Mouse (Mus musculus) spleen, adult 2 months (tissue): ENCODE results near the gene Ip6k3.

Experiments used
- CTCF ChIP-seq: fragments of 200-500 bp; IDR thresholded peaks from 2 replicates; pipeline ENCODE4 v1.5.1; 2011; ENCODE audit warnings: mild to moderate bottlenecking, inconsistent platforms; ENCODE audit not compliant: insufficient read depth, insufficient read length, insufficient replicate concordance; ENCODE audit errors: extremely low read depth
- POLR2A ChIP-seq: fragments of 200-500 bp; IDR thresholded peaks from 2 replicates; pipeline ENCODE4 v1.6.1; 2011; ENCODE audit warnings: low read depth, low read length, inconsistent platforms

DNA sequence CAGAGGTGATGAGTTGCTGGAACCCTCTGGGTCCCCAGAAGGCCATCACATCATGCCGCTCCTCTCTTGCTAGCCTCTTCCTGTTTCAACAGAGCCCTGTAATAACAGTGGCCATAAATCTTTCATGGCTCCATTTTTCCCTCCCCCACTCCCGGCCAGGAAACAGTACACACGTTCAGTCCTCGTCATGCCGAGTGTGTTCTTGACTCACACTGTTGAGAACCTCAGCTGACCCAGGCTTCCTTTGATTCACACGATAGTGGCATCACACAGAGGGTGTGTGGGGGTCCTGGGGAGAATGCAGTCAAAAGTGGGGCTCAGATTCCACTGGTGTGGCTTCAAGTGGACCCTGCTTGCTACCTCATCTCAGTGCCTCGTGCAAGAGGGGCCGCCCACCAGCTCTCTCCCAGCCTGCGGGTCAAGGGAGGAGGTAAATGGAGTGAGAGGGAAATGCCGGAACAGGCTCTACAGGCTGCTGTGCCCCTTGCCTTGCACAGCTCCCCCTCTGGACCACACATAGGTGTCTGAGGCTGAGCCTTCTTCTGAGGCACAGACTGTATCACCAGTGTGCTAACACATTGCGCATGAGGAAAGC, 39.6 kb upstream of the Ip6k3 start:
- TF ChIP-seq CTCF (no peak), POLR2A (no peak)
